Mouse (Mus musculus) CH12.LX (cell line): ENCODE measurements around the gene Gramd2. TPM values are rescaled to one million over a fixed set of nuclear protein-coding genes. Genes with fewer than 3 reads are reported as not detected.

Source experiments
- DNase-seq: peaks from one replicate; pipeline ENCODE4 v3.0.0-alpha.2; 2013; ENCODE audit errors: extremely low read depth
- H3K27ac ChIP-seq: 2 replicates; pipeline ENCODE4 v1.5.1; 2012; ENCODE audit warnings: low read depth, mild to moderate bottlenecking, control low read depth, moderate library complexity; ENCODE audit not compliant: insufficient read depth
- H3K27me3 ChIP-seq: replicated peaks from 2 replicates; pipeline ENCODE3; 2012; ENCODE audit warnings: inconsistent platforms
- H3K36me3 ChIP-seq, 2 experiments: replicated peaks in 1 of 2; 2 replicates each; pipeline versions ENCODE3 to v1.6.1; 2012; ENCODE audit warnings: inconsistent platforms in 1 of 2, low read length in 1 of 2, mild to moderate bottlenecking in 1 of 2, mixed read lengths in 1 of 2, moderate library complexity in 1 of 2; ENCODE audit not compliant: control insufficient read depth in 1 of 2, insufficient read depth in 1 of 2
- H3K4me1 ChIP-seq, 2 experiments: 2 replicates each; pipeline ENCODE4 v1.6.1; 2012; ENCODE audit warnings: inconsistent platforms in 1 of 2, moderate library complexity in 1 of 2; ENCODE audit not compliant: insufficient read depth in 2 of 2, control insufficient read depth in 1 of 2
- H3K4me2 ChIP-seq: 2 replicates; pipeline ENCODE4 v1.6.1; 2012; ENCODE audit warnings: low read depth, mild to moderate bottlenecking, control low read depth; ENCODE audit not compliant: poor library complexity, insufficient read depth, severe bottlenecking
- H3K4me3 ChIP-seq, 3 experiments: fragments of 150-350 bp in 1 of 3; sonication (generic) in 1 of 3; replicated peaks in 1 of 3; 2 replicates each; pipeline versions ENCODE3 to v1.5.1; 2011 to 2012; ENCODE audit warnings: low read depth in 2 of 3, low read length in 2 of 3, mild to moderate bottlenecking in 2 of 3, moderate library complexity in 2 of 3, control low read depth in 1 of 3, improper control_type of control experiment in 1 of 3, inconsistent platforms in 1 of 3, mixed read lengths in 1 of 3; ENCODE audit not compliant: poor library complexity in 1 of 3
- H3K79me2 ChIP-seq: replicated peaks from 2 replicates; pipeline ENCODE4 v1.6.1; 2012; ENCODE audit warnings: mild to moderate bottlenecking, moderate library complexity; ENCODE audit not compliant: control insufficient read depth, poor library complexity, insufficient read depth, severe bottlenecking; ENCODE audit errors: extremely low read depth
- H3K9ac ChIP-seq: 2 replicates; pipeline ENCODE4 v1.6.1; 2012; ENCODE audit warnings: low read depth, mild to moderate bottlenecking, control low read depth, moderate library complexity; ENCODE audit not compliant: insufficient read depth
- H3K9me3 ChIP-seq: replicated peaks from 2 replicates; pipeline ENCODE3; 2012; ENCODE audit warnings: low read length, inconsistent platforms, mixed read lengths
- BHLHE40 ChIP-seq: IDR thresholded peaks from 2 replicates; pipeline ENCODE4 v1.6.1; 2011; ENCODE audit warnings: mild to moderate bottlenecking, low read depth, low read length, improper control_type of control experiment
- CHD1 ChIP-seq: IDR thresholded peaks from 2 replicates; pipeline ENCODE4 v1.6.1; 2012; ENCODE audit warnings: low read depth, low read length, improper control_type of control experiment, inconsistent platforms
- CHD2 ChIP-seq: IDR thresholded peaks from 2 replicates; pipeline ENCODE4 v1.6.1; 2011; ENCODE audit warnings: low read length, improper control_type of control experiment
- E2F4 ChIP-seq: IDR thresholded peaks from 2 replicates; pipeline ENCODE4 v1.6.1; 2011; ENCODE audit warnings: low read depth, low read length, improper control_type of control experiment; ENCODE audit not compliant: insufficient replicate concordance
- ELF1 ChIP-seq: IDR thresholded peaks from 2 replicates; pipeline ENCODE4 v1.6.1; 2014; ENCODE audit warnings: low read depth, mild to moderate bottlenecking, inconsistent platforms, low read length, improper control_type of control experiment
- JUN ChIP-seq: IDR thresholded peaks from 2 replicates; pipeline ENCODE4 v1.6.1; 2011; ENCODE audit warnings: low read depth, mild to moderate bottlenecking, low read length, improper control_type of control experiment, moderate library complexity; ENCODE audit not compliant: insufficient read depth
- JUND ChIP-seq: conservative IDR thresholded peaks from 2 replicates; pipeline ENCODE4 v1.6.1; 2011; ENCODE audit warnings: low read depth, low read length, improper control_type of control experiment
- MAFK ChIP-seq: IDR thresholded peaks from 2 replicates; pipeline ENCODE4 v1.6.1; 2011; ENCODE audit warnings: low read length, improper control_type of control experiment; ENCODE audit not compliant: insufficient replicate concordance
- MAX ChIP-seq: IDR thresholded peaks from 2 replicates; pipeline ENCODE4 v1.6.1; 2011; ENCODE audit warnings: low read length, improper control_type of control experiment
- MAZ ChIP-seq: IDR thresholded peaks from 2 replicates; pipeline ENCODE4 v1.6.1; 2012; ENCODE audit warnings: low read depth, mild to moderate bottlenecking, inconsistent platforms, low read length, improper control_type of control experiment, moderate library complexity
- MXI1 ChIP-seq: IDR thresholded peaks from 2 replicates; pipeline ENCODE4 v1.6.1; 2011; ENCODE audit warnings: mild to moderate bottlenecking, low read depth, low read length, improper control_type of control experiment
- RAD21 ChIP-seq: IDR thresholded peaks from 2 replicates; pipeline ENCODE4 v1.6.1; 2011; ENCODE audit warnings: low read depth, mild to moderate bottlenecking, low read length, improper control_type of control experiment, moderate library complexity
- SIN3A ChIP-seq: IDR thresholded peaks from 2 replicates; pipeline ENCODE4 v1.6.1; 2012; ENCODE audit warnings: low read length, improper control_type of control experiment, inconsistent platforms
- SMC3 ChIP-seq: IDR thresholded peaks from 2 replicates; pipeline ENCODE4 v1.6.1; 2011; ENCODE audit warnings: low read depth, low read length, improper control_type of control experiment
- TCF12 ChIP-seq: IDR thresholded peaks from 2 replicates; pipeline ENCODE4 v1.6.1; 2014; ENCODE audit warnings: low read depth, mild to moderate bottlenecking, inconsistent platforms, low read length, improper control_type of control experiment
- UBTF ChIP-seq: IDR thresholded peaks from 2 replicates; pipeline ENCODE4 v1.6.1; 2012; ENCODE audit warnings: low read depth, mild to moderate bottlenecking, inconsistent platforms, low read length, improper control_type of control experiment, moderate library complexity
- USF2 ChIP-seq: conservative IDR thresholded peaks from 2 replicates; pipeline ENCODE4 v1.6.1; 2011; ENCODE audit warnings: low read depth, low read length, improper control_type of control experiment
- ZC3H11A ChIP-seq: IDR thresholded peaks from 2 replicates; pipeline ENCODE4 v1.6.1; 2012; ENCODE audit warnings: low read depth, mild to moderate bottlenecking, inconsistent platforms, low read length, improper control_type of control experiment
- ZKSCAN1 ChIP-seq: IDR thresholded peaks from 2 replicates; pipeline ENCODE4 v1.6.1; 2012; ENCODE audit warnings: low read depth, inconsistent platforms, low read length, improper control_type of control experiment, borderline replicate concordance
- ZNF384 ChIP-seq: IDR thresholded peaks from 2 replicates; pipeline ENCODE4 v1.6.1; 2012; ENCODE audit warnings: low read depth, low read length, improper control_type of control experiment, inconsistent platforms
- dilution Hi-C: fragments of 300-500 bp; cut with MboI; formaldehyde crosslinking; loops from 2 replicates; pipeline ENCODE4 v1.14.3; 2020; ENCODE audit warnings: low sequenced_read_pairs; ENCODE audit not compliant: extremely low pct_unique_long_range_greater_than_20kb, extremely low pct_ligation_motif_present
- in situ Hi-C: fragments of 300-500 bp; cut with MboI; formaldehyde crosslinking; loops from 3 replicates; pipeline ENCODE4 v1.14.3; 2019; ENCODE audit warnings: low sequenced_read_pairs, low pct_ligation_motif_present, low pct_unique_long_range_greater_than_20kb, mixed read lengths
- polyA plus RNA-seq: library from polyadenylated mRNA; unstranded; fragments of >175 nt; gene quantifications from 2 replicates; pipeline ENCODE4 v1.2.1, GENCODE M21; 2012; ENCODE audit warnings: low read depth; ENCODE audit not compliant: insufficient read length
- total RNA-seq, 2 experiments: library from RNA; depleted of rRNA; stranded (reverse); fragments of 300-350 nt in 1 of 2; fragments of >200 nt in 1 of 2; gene quantifications; 2 replicates each; pipeline ENCODE4 v1.2.3; 2012 to 2014

Gramd2 gene
- total and polyA plus RNA-seq, 3 experiments, result 0.61 TPM; not detected in 2

- Histone ChIP-seq H3K4me2 (peak overlapping the region; percentile 86; the same call in 1 of the 2 replicates), H3K27me3 (no peaks in the 10 kb centered on the region), H3K27ac (peak overlapping the region; percentile 12; the same call in 1 of the 2 replicates), H3K4me3 (peak overlapping the region; percentile 79 to 82 (median 82)), H3K36me3 (no peaks in the 10 kb centered on the region), H3K9me3 (no peaks in the 10 kb centered on the region), H3K4me1 (peaks cover 0 to 14% of the 10 kb centered on the region in 2 experiments; a peak in 3 of 4 replicates), H3K9ac (peak overlapping the region; percentile 41), H3K79me2 (peaks cover 4% of the 10 kb centered on the region; the same call in 1 of the 2 replicates)
- in situ Hi-C loops (no loop called here), dilution Hi-C loops (no loop called here)
- TF ChIP-seq RAD21 (no peak), ELF1 (no peak), UBTF (no peak), ZC3H11A (no peak), ZNF384 (no peak), CHD1 (no peak), SMC3 (no peak), MAX (no peak), MAZ (peak; percentile 30; the same call in 1 of the 2 replicates), TCF12 (no peak), MXI1 (no peak), BHLHE40 (no peak), SIN3A (peak; percentile 33; the same call in 1 of the 2 replicates)
- peak; percentile 65 for DNase-seq
Observed at GRCm38 (mm10) chr9:59751066-59751581, 71.2 kb downstream of the Gramd2 start.

GRCm38 (mm10) chr9:59751966-59752365 is 72.0 kb downstream of the Gramd2 start:
- peaks cover 0 to 14% of the 10 kb centered on the region in 2 experiments; a peak in 3 of 4 replicates for H3K4me1 ChIP-seq
- H3K9me3 ChIP-seq, result no peaks in the 10 kb centered on the region
- DNase-seq, result no peak
- no peaks in the 10 kb centered on the region for H3K36me3 ChIP-seq
- dilution Hi-C loops (no loop called here), in situ Hi-C loops (no loop called here)
- peak overlapping the region in 1 of 3 experiments; percentile 82 for H3K4me3 ChIP-seq
- no peaks in the 10 kb centered on the region for H3K27me3 ChIP-seq
- H3K9ac ChIP-seq, result peak overlapping the region; percentile 41
- peaks cover 4% of the 10 kb centered on the region; the same call in 1 of the 2 replicates for H3K79me2 ChIP-seq
- no peak for TF ChIP-seq USF2
- TF ChIP-seq E2F4, result no peak
- TF ChIP-seq JUND, result no peak
- TF ChIP-seq ZKSCAN1, result no peak
- no peak for TF ChIP-seq MAFK
- TF ChIP-seq CHD2, result no peak
- TF ChIP-seq ZNF384, result no peak
- TF ChIP-seq JUN, result no peak
- TF ChIP-seq MAZ, result no peak
- no peak overlapping the region for H3K27ac ChIP-seq
- H3K4me2 ChIP-seq, result peak overlapping the region; percentile 86
